Mouse (Mus musculus) ovary, adult 18-20 months (tissue): ENCODE measurements around the gene Sympk.

Experiments
- DNase-seq: peaks from one replicate; pipeline ENCODE4 v3.0.0; 2022; ENCODE audit warnings: low spot score, mixed read lengths

Gene Sympk

GRCm38 (mm10) chr7:19083701-19084100 lies 59.5 kb downstream of the Sympk start, which contains the start of gene Dmpk:
Gene Dmpk, plus strand, starts transcription at chr7:19083849.
- no peak for DNase-seq

GRCm38 (mm10) chr7:19084277-19084771 lies 60.1 kb downstream of the Sympk start:
- no peak for DNase-seq

GRCm38 (mm10) chr7:19084921-19085473 lies 60.8 kb downstream of the Sympk start:
- no peak for DNase-seq

GRCm38 (mm10) chr7:19085495-19085894 lies 61.3 kb downstream of the Sympk start:
- no peak for DNase-seq

- DNase-seq, result no peak
These were observed 61.9 kb downstream of the Sympk start for GRCm38 (mm10) chr7:19086042-19086441.

- no peak for DNase-seq
These were observed 62.6 kb downstream of the Sympk start for GRCm38 (mm10) chr7:19086760-19087159.

- DNase-seq, result no peak
These were observed 64.6 kb downstream of the Sympk start for GRCm38 (mm10) chr7:19088813-19089212.

- DNase-seq, result no peak
These were observed 67.7 kb downstream of the Sympk start for GRCm38 (mm10) chr7:19091913-19092312.

GRCm38 (mm10) chr7:19092381-19093173 lies 68.4 kb downstream of the Sympk start:
- DNase-seq, result peak; percentile 72

- DNase-seq, result peak; percentile 80
These were observed 69.0 kb downstream of the Sympk start for GRCm38 (mm10) chr7:19093174-19093521.

GRCm38 (mm10) chr7:19093537-19094385 lies 69.6 kb downstream of the Sympk start:
- DNase-seq, result peak; percentile 98

GRCm38 (mm10) chr7:19094471-19094825 lies 70.3 kb downstream of the Sympk start, which contains the start of gene Six5:
Gene Six5, plus strand, starts transcription at chr7:19094594.
- DNase-seq, result peak; percentile 56

GRCm38 (mm10) chr7:19094826-19095750 lies 70.9 kb downstream of the Sympk start:
- DNase-seq, result no peak

- DNase-seq, result peak; percentile 74
These were observed 71.6 kb downstream of the Sympk start for GRCm38 (mm10) chr7:19095751-19096110.

GRCm38 (mm10) chr7:19096421-19096976 lies 72.3 kb downstream of the Sympk start:
- DNase-seq, result no peak

GRCm38 (mm10) chr7:19097217-19097616 lies 73.0 kb downstream of the Sympk start:
- DNase-seq, result no peak

GRCm38 (mm10) chr7:19097863-19098262 lies 73.7 kb downstream of the Sympk start:
- DNase-seq, result no peak

GRCm38 (mm10) chr7:19098811-19099210 lies 74.6 kb downstream of the Sympk start:
- no peak for DNase-seq

- DNase-seq, result no peak
These were observed 76.1 kb downstream of the Sympk start for GRCm38 (mm10) chr7:19100290-19100689.

- DNase-seq, result no peak
These were observed 79.6 kb downstream of the Sympk start for GRCm38 (mm10) chr7:19103741-19104140.
